Mouse (Mus musculus) stomach, embryonic 14.5 days (tissue): ENCODE measurements at regions not wholly inside any gene's neighbourhood (a gene's known extent, or its start where the extent isn't known, plus 50 kb on each side); places are given as distances from the start of the nearest gene placed in this dataset.

Experiments
- ATAC-seq: fragments of 200-750 bp; cut with Nextera tagmentation; 2 replicates; pipeline ENCODE4 v1.8.0; 2017; ENCODE audit warnings: low read depth, moderate TSS enrichment; ENCODE audit not compliant: insufficient number of reproducible peaks, insufficient read depth, low FRiP score
- H3K27ac ChIP-seq: fragments of 300-500 bp; sonication (generic); 2 replicates; pipeline ENCODE4 v1.5.1; 2014; ENCODE audit warnings: mild to moderate bottlenecking, low read length, moderate library complexity, mixed read lengths
- H3K27me3 ChIP-seq: fragments of 300-500 bp; sonication (generic); 2 replicates; pipeline ENCODE4 v1.6.1; 2014; ENCODE audit warnings: low read length, control low read depth, mixed read lengths; ENCODE audit not compliant: control insufficient read depth, insufficient read depth
- H3K36me3 ChIP-seq: fragments of 300-500 bp; sonication (generic); 2 replicates; pipeline ENCODE4 v1.6.1; 2014; ENCODE audit warnings: mild to moderate bottlenecking, control low read depth, low read length, moderate library complexity, mixed read lengths; ENCODE audit not compliant: control insufficient read depth, insufficient read depth
- H3K4me1 ChIP-seq: fragments of 300-500 bp; sonication (generic); 2 replicates; pipeline ENCODE4 v1.6.1; 2014; ENCODE audit warnings: low read length, control low read depth, mixed read lengths; ENCODE audit not compliant: control insufficient read depth, insufficient read depth
- H3K4me2 ChIP-seq: fragments of 300-500 bp; sonication (generic); replicated peaks from 2 replicates; pipeline ENCODE4 v1.6.1; 2014; ENCODE audit warnings: low read depth, low read length, control low read depth
- H3K4me3 ChIP-seq: fragments of 300-500 bp; sonication (generic); 2 replicates; pipeline ENCODE4 v1.5.1; 2014; ENCODE audit warnings: low read depth, low read length, control low read depth
- H3K9ac ChIP-seq: fragments of 300-500 bp; sonication (generic); replicated peaks from 2 replicates; pipeline ENCODE4 v1.6.1; 2014; ENCODE audit warnings: low read depth, mild to moderate bottlenecking, control low read depth, low read length, moderate library complexity, mixed read lengths
- H3K9me3 ChIP-seq: fragments of 300-500 bp; sonication (generic); 2 replicates; pipeline ENCODE4 v1.6.1; 2016; ENCODE audit warnings: low read depth, low read length, control low read depth; ENCODE audit not compliant: control insufficient read depth
- WGBS: fragments of 180-500 bp; shearing (Covaris S2); extraction: QIAGEN DNeasy Blood & Tissue Kit; methylation state at CpG from one replicate; pipeline ENCODE4 v1.1.7; 2014; 5-methylcytosine and 5-hydroxymethylcytosine counted together

GRCm38 (mm10) chr7:71023253-71023945 lies 327.9 kb downstream of the Gm10295 start:
- Histone ChIP-seq H3K9ac (0 out of 2 replicates have a peak overlapping the region, but pooled peaks have one; percentile 21), H3K27ac (no peak overlapping the region), H3K9me3 (0 out of 2 replicates have a peak, but pooled peaks cover 6% of the 10 kb centered on the region), H3K27me3 (no peaks in the 10 kb centered on the region), H3K4me2 (peak overlapping the region; percentile 53), H3K4me3 (peak overlapping the region; percentile 17), H3K4me1 (peaks cover 6% of the 10 kb centered on the region; the same call in 1 of the 2 replicates), H3K36me3 (no peaks in the 10 kb centered on the region)
- peak; percentile 74; the same call in 1 of the 2 replicates for ATAC-seq
- 2% methylated on average over 16 of the region's 16 CpGs for WGBS
